Mouse (Mus musculus) activated CD4-positive, CD25-positive, alpha-beta regulatory T cell, adult 4 months (primary cell): Measurements from ENCODE around the gene Pnpo. TPM values are rescaled to one million over a fixed set of nuclear protein-coding genes. Genes with fewer than 3 reads are reported as not detected.

Experiments used
- ATAC-seq: one replicate; pipeline ENCODE4 v1.8.0; 2017
- polyA plus RNA-seq, 2 experiments: library from polyadenylated mRNA; unstranded; fragments of 100-300 nt; shearing (Covaris generic); gene quantifications; one replicate each; pipeline ENCODE4 v1.2.1; 2017

Pnpo gene
- polyA plus RNA-seq, 2 experiments from 2014 or later = 25.6 to 33.4 TPM

DNA sequence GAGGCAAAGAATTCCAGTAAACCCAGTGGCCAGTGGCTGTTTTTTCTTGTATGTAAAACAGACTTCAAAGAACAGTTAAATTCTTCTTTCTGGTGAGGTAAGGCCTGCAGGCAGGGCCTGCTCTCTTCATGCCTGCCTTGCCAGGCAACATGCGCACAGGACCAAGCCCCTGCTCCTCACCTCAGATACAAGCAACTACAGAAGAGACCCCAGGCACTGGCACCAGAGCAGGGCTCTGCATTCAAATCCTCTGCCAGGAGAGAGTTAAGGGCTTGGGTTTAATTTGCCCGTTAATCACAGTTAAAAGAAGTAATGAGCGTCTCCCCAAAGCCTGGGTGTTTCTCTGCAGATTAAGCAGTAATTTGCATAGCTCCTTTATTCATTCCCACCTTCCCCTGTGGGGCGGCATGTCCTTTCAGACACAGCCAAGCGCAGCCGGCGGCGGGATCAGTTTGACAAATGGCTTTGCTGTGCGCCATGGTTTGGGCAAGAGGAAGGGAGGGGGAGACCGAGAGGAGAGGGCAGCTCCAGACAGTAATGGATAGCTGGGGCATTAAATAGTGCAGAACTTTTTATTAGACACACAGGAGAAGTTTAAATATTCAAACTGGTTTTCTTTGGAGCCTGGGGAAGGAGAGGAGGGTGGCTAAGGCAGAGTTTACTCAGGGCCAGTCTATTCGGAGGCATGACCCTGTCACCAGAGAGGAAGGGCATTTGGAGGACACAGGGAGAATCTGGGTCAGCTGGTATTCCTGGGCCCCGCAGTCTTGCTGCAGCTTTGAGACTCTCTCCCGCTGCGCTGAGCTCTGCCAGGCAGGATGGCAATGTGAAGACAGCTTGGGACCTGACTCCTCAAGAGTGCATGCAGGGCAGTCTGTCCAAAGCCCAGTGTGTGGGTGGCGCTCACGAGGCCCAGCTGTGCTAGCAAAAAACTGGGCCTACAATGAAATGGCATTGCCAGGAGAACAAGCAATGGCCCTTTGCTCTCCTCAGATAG is 40.8 kb downstream of the Pnpo start:
- ATAC-seq = no peak

DNA sequence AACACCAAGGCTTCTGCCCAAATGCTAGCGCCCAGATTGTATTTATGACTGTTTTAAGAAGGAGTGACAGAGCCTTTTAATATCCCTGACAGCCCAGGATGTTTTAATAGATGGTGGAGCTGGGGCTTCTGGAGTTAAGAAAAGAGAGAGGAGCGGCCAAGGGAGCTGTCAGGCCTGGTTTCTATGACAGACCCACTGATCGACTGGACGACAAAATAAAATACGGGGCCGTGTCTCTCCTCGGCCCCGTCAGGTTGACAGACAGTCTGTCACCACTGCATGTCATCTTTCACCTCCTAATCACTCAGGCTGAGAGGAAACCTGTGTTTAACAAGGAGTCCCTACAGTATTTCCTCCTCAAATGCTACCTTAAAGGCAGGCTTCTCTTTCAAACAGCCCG is 42.5 kb downstream of the Pnpo start:
- ATAC-seq = no peak

DNA sequence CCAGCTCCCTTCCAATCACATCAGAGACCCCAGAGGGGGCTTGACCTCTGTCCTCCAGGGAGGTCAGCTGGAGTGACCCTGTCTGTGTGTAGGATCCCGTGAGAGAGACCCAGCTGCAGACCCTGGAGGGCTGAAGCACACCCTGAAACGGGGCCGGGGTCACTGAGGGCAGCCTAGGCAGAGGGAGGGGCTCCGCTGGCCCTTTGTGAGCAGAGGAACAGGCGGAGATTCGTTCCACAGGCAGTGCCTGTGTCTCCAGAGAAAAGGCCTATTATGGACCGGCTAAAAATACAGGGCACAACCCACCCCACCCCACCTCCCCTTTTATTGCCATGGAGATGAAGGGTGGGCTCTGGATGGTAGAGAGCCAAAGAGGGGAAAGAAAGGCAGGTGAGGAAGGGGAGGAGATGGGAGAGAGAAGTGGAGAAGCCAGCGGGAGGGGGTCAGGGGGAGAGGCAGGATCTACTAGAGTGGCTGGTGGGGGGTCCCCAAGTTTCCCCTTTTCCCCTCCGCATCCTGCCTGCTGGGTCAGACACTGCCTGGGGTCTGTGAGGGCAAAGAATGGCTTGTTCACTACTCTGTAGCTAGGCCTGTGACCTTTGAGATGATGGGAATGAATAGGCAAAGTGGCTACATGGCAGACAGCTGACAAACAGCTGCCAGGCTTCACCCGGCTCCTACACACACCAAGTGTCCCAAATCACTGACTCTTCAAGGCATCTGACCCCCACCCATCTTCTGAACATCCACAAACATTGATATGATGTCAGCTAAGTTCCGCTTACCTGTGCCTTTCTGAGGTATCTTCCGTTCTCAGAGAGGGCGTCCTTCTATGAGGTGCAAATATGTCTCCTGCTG is 44.1 kb downstream of the Pnpo start:
- no peak for ATAC-seq

DNA sequence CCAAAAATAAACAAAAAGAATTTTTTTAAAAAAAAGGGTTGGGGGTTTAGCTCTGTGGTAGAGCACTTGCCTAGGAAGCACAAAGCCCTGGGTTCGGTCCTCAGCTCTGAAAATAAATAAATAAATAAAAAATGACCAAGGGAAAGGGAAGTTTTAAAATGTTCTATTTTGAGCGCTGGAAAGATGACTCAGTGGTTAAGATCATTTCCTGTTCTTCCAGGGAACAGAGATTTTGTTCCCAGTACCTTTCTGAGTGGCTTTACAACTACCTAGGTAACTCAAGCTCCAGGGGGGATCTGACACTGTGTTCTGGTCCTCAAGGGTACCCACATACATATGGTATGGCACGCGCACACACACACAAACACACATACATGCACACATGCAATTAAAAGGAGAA is 47.9 kb downstream of the Pnpo start:
- no peak for ATAC-seq

DNA sequence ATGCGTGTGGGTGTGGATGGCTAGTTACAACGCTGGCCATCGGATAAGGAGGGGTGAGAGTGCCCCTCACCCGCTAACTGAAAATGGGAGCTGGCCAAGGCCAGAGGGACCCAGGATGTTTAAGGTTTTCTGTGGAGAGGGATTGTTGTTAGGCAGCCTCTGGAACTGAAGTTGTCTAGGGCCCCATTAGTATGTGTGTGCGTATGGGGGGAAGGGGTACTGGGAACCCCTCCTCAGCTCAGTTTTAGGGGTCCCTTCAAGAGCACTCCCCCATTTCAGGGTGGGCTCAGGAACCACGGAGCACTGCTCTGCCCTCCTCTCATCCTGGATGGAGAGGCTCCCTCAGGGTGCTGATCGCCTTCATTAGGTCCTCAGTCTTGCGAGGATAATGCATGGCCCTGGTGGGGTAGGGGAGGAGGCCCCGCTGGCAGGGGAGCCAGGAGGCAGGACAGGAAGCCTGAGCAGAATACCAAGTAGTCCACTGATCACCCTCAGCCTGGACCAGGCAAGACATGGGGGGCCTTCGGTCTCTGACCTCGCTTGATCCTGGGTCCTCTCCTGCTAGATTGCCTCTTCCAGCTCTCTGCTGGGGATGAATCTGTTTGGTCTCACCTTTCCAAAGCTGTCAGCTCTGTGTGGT is 50.5 kb downstream of the Pnpo start:
- no peak for ATAC-seq

DNA sequence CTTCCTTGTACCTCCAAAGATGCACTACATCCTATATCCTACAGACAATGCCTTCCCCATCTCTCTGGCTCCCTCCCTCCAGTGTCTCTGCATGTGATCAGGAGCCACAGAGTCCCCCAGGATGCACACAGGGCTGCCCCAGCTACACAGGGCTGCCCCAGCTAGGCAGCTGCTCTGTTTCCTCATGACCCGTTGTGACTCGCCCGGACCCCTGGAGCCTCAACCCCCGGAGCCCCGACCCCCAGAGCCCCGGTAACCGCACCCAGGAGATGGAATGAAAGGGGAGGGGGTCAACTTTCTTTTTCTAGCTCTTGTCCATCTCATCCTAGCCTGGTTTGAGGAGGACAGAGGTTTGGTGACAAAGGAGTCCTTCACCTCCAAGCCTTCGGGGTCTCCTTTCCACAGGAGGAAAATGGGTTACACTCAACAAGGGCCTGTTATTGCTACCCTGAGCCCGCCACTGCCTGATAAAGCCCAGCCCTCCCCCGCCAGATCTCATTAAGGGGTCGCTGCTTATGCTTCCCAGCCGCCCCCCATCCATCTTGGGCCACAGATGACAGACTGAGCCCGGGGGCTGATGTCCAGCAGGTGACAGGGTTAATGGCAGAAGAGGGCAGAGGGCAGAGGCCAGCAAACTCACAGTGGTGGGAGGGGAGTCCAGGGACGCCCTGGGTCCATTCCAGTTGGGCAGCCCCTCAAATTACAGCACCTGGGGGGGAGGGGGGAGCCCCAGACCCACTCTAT is 51.8 kb downstream of the Pnpo start:
- ATAC-seq = no peak

Other genes with a start within 250 kb of the Pnpo start
- gene Snx11, start 166.4 kb downstream of the Pnpo start, polyA plus RNA-seq = 10 to 100 TPM; 15.4 to 21.8 TPM
- gene Cbx1, start 154.9 kb downstream of the Pnpo start, polyA plus RNA-seq = 10 to 100 TPM; 56.8 to 60.2 TPM
- gene Nfe2l1, start 114.0 kb downstream of the Pnpo start, polyA plus RNA-seq = 10 to 100 TPM; 19.7 to 22.1 TPM
- not detected for gene Copz2, start 94.1 kb downstream of the Pnpo start, polyA plus RNA-seq
- gene Cdk5rap3, start 27.5 kb downstream of the Pnpo start, polyA plus RNA-seq = 10 to 100 TPM; 86.7 to 92.1 TPM
- gene Prr15l, start 15.9 kb downstream of the Pnpo start, polyA plus RNA-seq = under 1 TPM in 1 of 2 experiments, not detected in 1; 0.15 TPM
- gene Sp2, start 39.0 kb upstream of the Pnpo start, polyA plus RNA-seq = 10 to 100 TPM; 22.5 to 26.6 TPM
- gene Sp6, start 69.4 kb upstream of the Pnpo start, polyA plus RNA-seq = not detected
- gene Scrn2, start 86.0 kb upstream of the Pnpo start, polyA plus RNA-seq = 10 to 100 TPM in 1 of 2 experiments, 1 to 10 TPM in 1; 5.4 to 10.6 TPM
- not detected for gene Lrrc46, start 97.4 kb upstream of the Pnpo start, polyA plus RNA-seq
- 10 to 100 TPM; 56.6 to 58.0 TPM for gene Mrpl10, start 97.6 kb upstream of the Pnpo start, polyA plus RNA-seq
- gene Osbpl7, start 106.6 kb upstream of the Pnpo start, polyA plus RNA-seq = 10 to 100 TPM; 21.3 to 25.8 TPM
- gene Tbx21, start 171.3 kb upstream of the Pnpo start, polyA plus RNA-seq = 1 to 10 TPM; 4.5 to 5.6 TPM
- under 1 TPM in 1 of 2 experiments, not detected in 1; 0.37 TPM for gene Tbkbp1, start 207.5 kb upstream of the Pnpo start, polyA plus RNA-seq
- 10 to 100 TPM; 28.8 to 40.6 TPM for gene Kpnb1, start 243.9 kb upstream of the Pnpo start, polyA plus RNA-seq